Mouse (Mus musculus) ES-E14 (cell line): ENCODE data around the gene Lhx2.

ENCODE experiments used
- CHD2 ChIP-seq: IDR thresholded peaks from 2 replicates; pipeline ENCODE4 v1.6.1; 2014; ENCODE audit warnings: mild to moderate bottlenecking, low read depth, low read length, inconsistent platforms
- MAFK ChIP-seq: IDR thresholded peaks from 2 replicates; pipeline ENCODE4 v1.6.1; 2014; ENCODE audit warnings: mild to moderate bottlenecking, low read depth, low read length, inconsistent platforms; ENCODE audit not compliant: insufficient read depth
- ZC3H11A ChIP-seq: IDR thresholded peaks from 2 replicates; pipeline ENCODE4 v1.6.1; 2012; ENCODE audit warnings: low read depth, mild to moderate bottlenecking, inconsistent platforms, low read length, borderline replicate concordance
- ZNF384 ChIP-seq: IDR thresholded peaks from 2 replicates; pipeline ENCODE4 v1.6.1; 2012; ENCODE audit warnings: low read depth, low read length, inconsistent platforms

DNA sequence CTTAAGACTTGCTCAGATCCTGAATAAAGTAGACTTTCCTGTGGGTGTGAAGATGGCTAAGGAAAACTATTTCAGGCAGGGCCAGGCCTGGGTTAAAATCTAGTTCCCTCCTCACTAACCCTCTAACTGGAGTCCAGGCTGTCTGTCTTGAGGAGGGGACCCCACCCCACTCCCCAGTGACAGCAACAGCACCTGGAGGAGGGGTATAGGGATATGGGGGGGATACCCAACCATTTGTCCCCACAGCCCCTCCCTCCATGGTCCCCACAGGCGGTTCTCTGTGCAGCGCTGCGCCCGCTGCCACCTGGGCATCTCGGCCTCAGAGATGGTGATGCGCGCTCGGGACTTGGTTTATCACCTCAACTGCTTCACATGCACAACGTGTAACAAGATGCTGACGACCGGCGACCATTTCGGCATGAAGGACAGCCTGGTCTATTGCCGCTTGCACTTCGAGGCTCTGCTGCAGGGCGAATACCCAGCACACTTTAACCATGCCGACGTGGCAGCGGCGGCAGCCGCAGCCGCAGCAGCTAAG, 15.2 kb downstream of the Lhx2 start:
- no peak for TF ChIP-seq ZC3H11A
- TF ChIP-seq MAFK = no peak
- TF ChIP-seq ZNF384 = no peak
- TF ChIP-seq CHD2 = no peak
